Mouse (Mus musculus): ENCODE data around the gene Tmem267. TPM values are rescaled to one million over a fixed set of nuclear protein-coding genes. Genes with fewer than 3 reads are reported as not detected.
A peak's percentile ranks its signal among the peaks of the same experiment; 100 is the strongest.
"Not testable (repeated sequence)": the region's sequence is repeated elsewhere in the genome, so short reads cannot be mapped to it uniquely, and the experiment has no call there.

Gene Tmem267
- total RNA-seq, 2 experiments from 2014 or later, result 21.0 to 24.1 TPM

DNA sequence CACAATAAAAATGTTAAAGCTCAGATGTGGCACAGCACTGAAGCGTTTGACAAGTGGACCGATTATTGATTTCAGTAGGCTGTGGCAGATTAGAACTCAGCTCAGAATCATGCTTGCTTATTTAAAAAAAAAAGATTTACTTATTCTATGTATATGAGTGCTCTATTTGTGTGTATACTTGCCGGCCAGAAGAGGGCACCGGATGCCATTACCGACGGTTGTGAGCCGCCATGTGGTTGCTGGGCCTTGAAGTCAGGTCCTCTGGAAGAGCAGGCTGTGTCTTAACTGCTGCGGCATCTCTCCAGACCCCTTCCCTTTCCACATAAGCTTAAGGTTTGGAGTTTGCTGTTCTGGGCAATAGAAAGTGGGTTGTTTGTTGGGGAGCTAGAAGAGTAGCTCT, 116.1 kb downstream of the Tmem267 start:
- DNase-seq (ENCODE audit: low spot score in 2 of 2); intact Hi-C loops (cut with DNase I): not testable (repeated sequence)

DNA sequence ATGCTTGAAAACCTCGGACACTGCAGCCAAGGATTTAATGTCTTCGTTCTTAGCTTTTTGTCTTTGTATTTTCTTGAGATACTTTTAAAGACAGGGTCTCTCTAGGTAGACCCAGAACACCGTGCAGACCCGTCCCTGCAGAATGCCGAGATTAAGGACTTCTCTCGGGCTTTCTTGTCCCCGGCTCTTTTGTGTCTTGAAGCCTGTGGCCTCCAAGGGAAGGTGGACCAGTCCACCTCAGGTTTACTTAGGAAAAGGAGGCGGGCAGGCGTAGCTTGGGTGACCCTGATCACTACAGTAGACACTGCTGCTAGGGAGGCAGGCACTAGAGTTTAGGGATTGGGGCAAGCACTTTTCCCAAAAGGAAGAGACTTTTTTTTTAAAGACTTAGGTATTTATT, 116.5 kb downstream of the Tmem267 start:
- DNase-seq (ENCODE audit: low spot score in 2 of 2); intact Hi-C loops (cut with DNase I): not testable (repeated sequence)

DNA sequence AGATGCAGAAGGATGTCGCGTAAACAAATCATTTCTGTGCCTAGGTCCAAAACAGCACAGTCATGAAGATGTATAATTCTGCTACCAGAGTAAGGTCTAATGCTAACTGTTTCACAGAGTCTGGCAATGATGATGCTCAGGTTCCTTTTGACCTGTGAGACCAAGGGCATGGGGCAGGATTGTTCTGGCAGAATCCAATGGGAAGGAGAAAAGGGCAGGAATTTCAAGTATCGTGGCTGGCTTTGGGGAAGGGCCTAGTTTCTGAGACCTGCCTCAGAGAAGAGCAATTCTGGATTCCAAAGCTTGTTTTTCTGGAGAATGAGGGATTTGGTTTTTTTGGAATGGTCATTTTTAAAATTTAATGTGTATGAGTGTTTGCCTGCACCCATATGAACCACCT, 131.0 kb downstream of the Tmem267 start:
- no peak for DNase-seq (ENCODE audit: low spot score in 2 of 2)
- intact Hi-C loops (cut with DNase I), result no loop called here

GRCm38 (mm10) chr13:119619735-119620134, 131.9 kb downstream of the Tmem267 start:
- intact Hi-C loops (cut with DNase I), result no loop called here
- no peak for DNase-seq (ENCODE audit: low spot score in 2 of 2)

- intact Hi-C loops (cut with DNase I), result no loop called here
- DNase-seq (ENCODE audit: low spot score in 2 of 2), result no peak
Observed at GRCm38 (mm10) chr13:119623634-119624033, 135.8 kb downstream of the Tmem267 start, which contains the start of gene Ccl28. TSS of gene Ccl28 (plus strand) at chr13:119623819.

DNA sequence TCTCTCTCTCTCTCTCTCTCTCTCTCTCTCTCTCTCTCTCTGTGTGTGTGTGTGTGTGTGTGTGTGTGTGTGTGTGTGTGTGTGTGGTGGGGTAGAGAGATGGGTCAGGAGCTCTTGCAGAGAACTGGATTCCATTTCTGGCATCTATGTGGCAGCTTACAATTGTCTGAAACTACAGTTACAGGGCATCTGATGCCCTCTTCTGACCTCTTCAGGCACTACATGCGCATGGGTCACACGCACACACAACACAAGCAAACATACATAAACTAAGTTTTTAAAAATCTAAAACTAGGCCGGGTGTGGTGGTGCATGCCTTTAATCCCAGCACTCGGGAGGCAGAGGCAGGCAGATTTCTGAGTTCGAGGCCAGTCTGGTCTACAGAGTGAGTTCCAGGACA, 138.1 kb downstream of the Tmem267 start:
- DNase-seq (ENCODE audit: low spot score in 2 of 2); intact Hi-C loops (cut with DNase I): not testable (repeated sequence)

DNA sequence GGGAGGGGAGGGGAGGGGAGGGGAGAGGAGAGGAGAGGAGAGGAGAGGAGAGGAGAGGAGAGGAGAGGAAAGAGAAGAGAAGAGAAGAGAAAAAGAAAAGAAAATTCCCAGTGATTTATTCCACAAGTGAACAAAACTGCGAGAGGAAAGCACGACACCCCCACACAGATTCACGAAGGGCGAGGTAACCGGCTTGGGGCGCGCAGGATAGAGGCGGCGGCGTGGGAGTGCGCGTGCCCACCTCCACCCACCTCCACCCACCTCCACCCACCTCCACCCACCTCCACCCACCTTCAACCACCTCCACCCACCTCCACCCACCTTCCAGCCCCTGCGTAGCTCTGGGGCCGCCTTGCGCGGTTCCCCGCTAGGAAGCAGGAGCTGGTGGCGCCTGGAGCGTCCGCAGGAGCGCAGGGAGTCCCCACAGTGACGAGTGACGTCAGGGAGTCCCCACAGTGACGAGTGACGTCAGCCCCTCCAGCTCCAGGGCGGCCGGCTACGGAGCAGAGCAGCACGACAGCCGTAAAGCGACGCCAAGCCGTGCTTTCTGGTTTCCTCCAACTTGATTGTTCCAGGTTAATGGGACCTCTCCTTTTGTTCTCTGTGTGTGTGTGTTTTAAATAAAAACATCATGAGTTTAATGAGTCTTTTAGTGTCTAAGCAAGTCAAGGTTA, 143.8 kb downstream of the Tmem267 start:
- intact Hi-C loops (cut with DNase I), result no loop called here
- peak; percentile 83 to 84 for DNase-seq (ENCODE audit: low spot score in 2 of 2)

DNA sequence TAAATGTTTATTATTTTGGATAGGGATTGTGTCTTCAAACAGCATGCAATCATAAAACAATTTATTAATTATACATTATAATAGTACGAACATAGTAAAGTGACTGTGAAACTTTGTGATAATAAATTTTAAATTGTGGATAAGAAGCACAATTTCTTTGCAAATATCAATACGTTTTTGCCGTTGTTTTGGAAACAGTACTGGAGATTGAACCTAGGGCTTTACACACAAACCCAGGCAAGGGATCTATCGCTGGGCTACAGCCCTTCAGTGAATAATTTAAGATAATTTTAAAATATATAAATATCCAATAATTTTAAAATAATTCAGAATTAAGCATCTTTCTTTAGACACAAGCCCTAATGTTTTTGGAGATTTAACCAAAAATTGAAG, 144.3 kb downstream of the Tmem267 start:
- DNase-seq (ENCODE audit: low spot score in 2 of 2), result no peak
- intact Hi-C loops (cut with DNase I), result no loop called here

DNA sequence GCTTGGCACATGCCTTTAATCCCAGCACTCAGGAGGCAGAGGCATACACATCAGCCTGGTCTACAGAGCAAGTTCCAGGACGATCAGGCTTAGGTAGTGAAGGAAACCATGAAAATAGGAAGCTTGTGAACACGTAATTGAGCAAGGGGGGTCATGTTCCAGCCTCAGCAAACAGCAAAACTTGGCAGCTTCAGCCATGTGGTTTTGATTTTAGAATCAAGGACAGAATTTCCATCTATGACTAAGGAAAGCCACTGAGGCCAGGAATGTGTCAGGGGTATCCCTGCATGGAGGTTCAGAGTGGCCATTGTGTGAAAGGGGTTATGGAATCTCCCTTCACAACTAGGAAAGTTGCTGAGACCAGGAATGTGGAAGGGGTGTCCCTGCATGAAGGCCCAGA, 147.7 kb downstream of the Tmem267 start:
- DNase-seq (ENCODE audit: low spot score in 2 of 2), result no peak
- intact Hi-C loops (cut with DNase I), result no loop called here

DNA sequence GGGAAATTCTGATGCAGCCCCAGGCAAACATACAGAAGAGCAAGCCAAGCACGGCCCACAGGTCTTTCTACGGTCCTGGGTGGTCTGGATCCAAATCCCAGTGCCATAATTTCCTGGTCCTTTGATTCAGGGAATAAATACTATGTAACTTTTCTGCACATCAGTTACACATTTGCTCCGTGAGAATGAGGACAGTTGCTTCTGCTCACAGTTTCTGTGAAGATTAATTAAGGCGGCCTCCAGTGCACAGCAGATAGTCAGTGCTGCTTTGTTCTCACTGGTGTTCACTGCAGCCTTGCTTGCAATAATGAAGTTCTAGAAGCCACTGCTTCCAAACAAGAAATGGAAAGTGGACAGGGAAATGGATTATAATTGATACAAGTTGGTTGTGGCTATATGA, 150.0 kb downstream of the Tmem267 start:
- intact Hi-C loops (cut with DNase I), result no loop called here
- no peak for DNase-seq (ENCODE audit: low spot score in 2 of 2)

GRCm38 (mm10) chr13:119638449-119638848, 150.6 kb downstream of the Tmem267 start:
- intact Hi-C loops (cut with DNase I), result no loop called here
- DNase-seq (ENCODE audit: low spot score in 2 of 2), result no peak

GRCm38 (mm10) chr13:119639302-119639701, 151.5 kb downstream of the Tmem267 start:
- intact Hi-C loops (cut with DNase I), result no loop called here
- no peak for DNase-seq (ENCODE audit: low spot score in 2 of 2)

DNA sequence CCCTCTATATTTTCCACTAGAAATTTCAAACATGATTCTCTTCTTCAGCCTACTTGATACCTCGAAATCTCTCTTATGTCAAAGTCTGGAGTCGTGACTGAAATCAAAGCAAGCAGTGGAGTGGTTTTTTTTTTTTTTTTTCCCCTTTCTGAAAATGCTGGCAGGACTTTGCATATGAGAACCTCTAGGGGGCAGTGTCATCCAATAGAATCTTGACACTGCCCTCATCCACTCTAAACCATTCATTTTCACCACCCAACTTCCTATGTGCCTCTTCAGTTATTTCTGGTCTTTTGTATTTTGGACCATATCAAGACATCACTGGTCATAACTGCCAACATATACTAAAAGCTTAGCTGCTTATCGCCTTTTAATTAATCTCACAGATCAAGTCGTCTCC, 152.7 kb downstream of the Tmem267 start:
- intact Hi-C loops (cut with DNase I), result loop anchor here (5.0 kb wide), 2 partner anchors 87 to 152 kb away; partner anchors contain the start of gene Zfp131
- DNase-seq (ENCODE audit: low spot score in 2 of 2), result no peak

- intact Hi-C loops (cut with DNase I), result loop anchor here (5.0 kb wide), 2 partner anchors 86 to 151 kb away; partner anchors contain the start of gene Zfp131
- no peak for DNase-seq (ENCODE audit: low spot score in 2 of 2)
Observed at GRCm38 (mm10) chr13:119641145-119641544, 153.3 kb downstream of the Tmem267 start.

- no peak for DNase-seq (ENCODE audit: low spot score in 2 of 2)
- intact Hi-C loops (cut with DNase I), result loop anchor here (5.0 kb wide), 3 partner anchors 48 to 148 kb away; partner anchors contain the start of genes Hmgcs1 and Zfp131
Observed at GRCm38 (mm10) chr13:119644769-119645168, 156.9 kb downstream of the Tmem267 start.

GRCm38 (mm10) chr13:119646511-119646910, 158.7 kb downstream of the Tmem267 start:
- intact Hi-C loops (cut with DNase I), result loop anchor here (5.0 kb wide), 1 partner anchor 46 kb away; the partner anchor contains the start of gene Hmgcs1
- no peak for DNase-seq (ENCODE audit: low spot score in 2 of 2)

DNA sequence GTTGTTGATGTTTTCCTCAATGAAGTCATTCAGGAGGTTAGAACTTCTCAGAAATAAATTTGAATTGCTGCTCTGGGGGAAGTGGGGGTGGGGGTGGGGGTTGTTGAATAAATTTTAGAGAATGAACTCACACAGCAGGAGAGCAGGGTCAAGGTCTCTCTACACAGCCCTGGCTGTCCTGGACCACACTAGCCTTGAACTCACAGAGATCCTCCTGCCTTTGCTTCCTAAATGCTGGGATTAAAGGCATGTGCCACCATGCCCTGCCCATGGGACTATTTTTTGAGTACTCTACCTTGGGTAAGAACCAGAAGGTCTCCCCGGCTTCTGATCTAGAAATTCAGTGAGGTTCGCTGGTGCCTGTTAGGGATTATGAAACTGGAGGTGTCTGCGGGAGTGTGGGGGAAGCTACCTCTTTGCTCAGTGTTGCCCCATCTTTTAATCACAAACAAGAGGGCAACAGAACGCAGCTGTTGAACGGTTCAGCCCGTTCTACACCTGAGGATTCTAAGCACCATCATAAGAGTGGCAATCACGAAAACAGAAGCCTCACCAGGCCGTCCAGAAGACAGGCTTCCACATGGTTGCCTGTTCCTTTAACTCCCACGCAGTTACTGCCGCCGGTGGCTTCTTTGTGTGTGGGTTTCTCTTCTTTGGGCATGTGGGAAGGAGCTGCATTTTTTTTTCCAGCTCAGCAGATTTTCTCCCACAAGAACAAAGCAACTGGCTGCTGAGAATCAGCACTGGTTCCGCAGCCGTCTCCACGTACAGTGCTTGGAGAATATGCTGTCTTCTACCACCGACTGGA, 161.3 kb downstream of the Tmem267 start:
- intact Hi-C loops (cut with DNase I), result loop anchor here (5.0 kb wide), 1 partner anchor 43 kb away; the partner anchor contains the start of gene Hmgcs1
- peak; percentile 65 to 71 for DNase-seq (ENCODE audit: low spot score in 2 of 2)

DNA sequence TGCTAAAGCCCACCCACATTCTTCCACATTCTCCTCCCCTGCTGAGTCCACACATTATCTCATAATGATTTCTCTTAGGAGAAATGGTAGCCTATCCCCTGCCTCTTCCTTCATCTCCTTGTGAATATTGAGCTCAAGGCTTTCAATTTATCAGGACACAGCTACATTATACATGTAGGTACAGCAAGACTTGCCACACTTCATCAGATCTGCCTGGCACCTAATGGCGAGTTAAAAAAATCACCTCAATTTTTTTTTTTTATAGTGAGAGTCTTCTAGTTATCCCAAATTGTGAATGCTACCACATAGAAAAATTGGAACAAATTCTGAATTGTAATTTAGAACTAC, 161.8 kb downstream of the Tmem267 start:
- intact Hi-C loops (cut with DNase I), result loop anchor here (5.0 kb wide), 1 partner anchor 43 kb away; the partner anchor contains the start of gene Hmgcs1
- DNase-seq (ENCODE audit: low spot score in 2 of 2), result no peak

DNA sequence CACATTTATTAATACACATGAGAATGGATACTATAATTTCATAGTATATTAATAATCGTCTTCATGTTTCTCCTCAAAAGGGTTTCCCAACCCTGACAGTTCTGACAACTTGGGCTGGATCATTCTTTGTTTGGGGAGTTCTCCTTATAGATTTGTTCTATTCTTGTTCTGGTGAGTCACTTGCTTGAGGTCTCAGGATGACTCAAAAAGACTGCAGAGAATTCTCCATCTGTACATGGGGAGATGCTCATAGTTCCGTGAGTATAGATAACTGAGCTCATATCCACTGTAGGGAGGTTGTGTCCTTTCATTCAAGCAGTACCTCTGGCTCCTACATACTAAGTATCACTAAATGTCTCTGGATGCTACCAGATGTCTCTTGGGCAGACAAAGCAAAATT, 166.9 kb downstream of the Tmem267 start:
- no peak for DNase-seq (ENCODE audit: low spot score in 2 of 2)
- intact Hi-C loops (cut with DNase I), result no loop called here

- no peak for DNase-seq (ENCODE audit: low spot score in 2 of 2)
- intact Hi-C loops (cut with DNase I), result no loop called here
Observed at GRCm38 (mm10) chr13:119656246-119656645, 168.4 kb downstream of the Tmem267 start.

Data from left cerebral cortex, postnatal 36 days (tissue).